Mouse (Mus musculus): ENCODE measurements around the gene Klhl3.
A peak's percentile ranks its signal among the peaks of the same experiment; 100 is the strongest.

The Klhl3 gene

DNA sequence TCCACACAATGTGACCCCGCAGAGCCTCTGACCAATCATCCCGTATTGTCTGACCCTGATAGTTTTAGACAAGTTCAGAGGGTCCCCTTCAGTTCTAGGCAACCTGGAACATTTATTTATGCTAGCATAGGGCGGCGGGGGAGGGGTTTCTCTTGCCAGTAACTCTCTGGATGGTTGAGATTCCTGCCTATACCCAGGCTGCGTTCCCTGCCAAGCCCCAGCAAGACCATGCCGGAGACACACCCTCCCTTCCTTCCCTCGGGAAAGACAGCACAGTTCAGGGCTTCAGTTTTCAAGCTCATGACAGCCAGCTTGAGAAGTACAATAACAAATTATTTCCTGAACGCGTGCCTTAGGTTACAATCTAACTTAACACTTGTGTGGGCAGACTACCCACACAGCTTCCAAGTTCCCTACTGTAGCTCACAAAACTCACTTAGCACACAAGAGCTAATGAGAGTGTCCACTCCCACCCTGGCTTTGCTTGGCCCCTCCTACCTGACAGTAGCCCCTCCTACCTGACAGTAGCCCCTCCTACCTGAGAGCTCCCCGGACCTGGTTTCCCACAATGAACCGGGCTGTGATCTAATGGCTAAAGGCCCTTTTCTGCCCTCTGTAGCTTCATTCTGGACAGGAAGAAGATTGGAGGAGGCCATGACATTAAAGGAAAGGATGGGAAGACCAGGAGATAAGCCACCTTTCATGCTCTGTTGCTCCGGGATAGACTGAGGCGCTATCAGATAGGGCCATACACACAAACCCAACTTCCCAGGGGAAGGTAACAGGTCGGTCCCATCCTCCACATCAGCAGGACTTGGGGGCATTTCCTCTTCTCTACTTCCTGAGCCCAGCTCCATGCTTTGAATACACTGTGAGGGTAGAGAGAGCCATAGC is 46.6 kb downstream of the Klhl3 start:
- DNase-seq (ENCODE audit: low spot score in 2 of 2): peak; percentile 19 to 21

DNA sequence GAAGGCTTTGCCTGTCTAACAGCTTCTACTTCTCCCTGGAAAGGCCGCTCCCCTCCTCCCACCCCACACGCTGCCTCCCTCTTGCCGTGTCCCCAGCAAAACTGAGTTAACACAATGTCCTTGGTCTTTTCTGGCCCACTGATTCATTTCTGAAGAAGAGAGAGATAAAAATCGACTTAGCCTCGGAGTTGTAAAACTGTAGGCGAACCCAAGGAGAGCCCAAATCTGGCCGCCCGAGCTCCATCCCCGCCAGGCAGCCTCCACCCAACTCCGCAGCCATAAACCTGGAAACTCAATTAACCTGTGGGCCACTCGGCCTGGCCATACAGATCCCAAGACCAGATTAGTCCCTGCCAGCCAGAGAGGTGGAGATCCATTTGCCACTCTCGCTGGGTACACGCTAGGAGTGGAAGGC is 47.3 kb downstream of the Klhl3 start:
- no peak for DNase-seq (ENCODE audit: low spot score in 2 of 2)

DNA sequence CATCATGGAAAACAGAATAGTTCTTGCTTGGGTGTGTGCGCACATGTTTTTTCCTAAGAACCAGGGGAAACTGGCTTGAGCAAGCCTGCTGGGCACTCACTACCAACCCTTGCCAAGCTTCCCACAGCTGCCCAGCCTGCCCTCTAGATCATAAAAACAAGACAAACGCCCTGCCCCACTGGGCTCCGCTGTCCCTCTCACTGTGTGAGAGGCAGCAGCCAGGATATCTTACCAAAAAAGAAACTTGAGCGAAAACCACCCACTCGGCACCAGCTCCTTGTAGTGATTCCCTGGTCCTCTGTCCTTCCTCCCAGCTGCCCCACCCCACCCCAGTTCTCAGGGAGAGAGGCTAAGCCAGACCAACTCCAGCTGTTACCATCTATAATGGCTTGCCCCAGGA is 48.1 kb downstream of the Klhl3 start:
- DNase-seq (ENCODE audit: low spot score in 2 of 2): no peak

DNA sequence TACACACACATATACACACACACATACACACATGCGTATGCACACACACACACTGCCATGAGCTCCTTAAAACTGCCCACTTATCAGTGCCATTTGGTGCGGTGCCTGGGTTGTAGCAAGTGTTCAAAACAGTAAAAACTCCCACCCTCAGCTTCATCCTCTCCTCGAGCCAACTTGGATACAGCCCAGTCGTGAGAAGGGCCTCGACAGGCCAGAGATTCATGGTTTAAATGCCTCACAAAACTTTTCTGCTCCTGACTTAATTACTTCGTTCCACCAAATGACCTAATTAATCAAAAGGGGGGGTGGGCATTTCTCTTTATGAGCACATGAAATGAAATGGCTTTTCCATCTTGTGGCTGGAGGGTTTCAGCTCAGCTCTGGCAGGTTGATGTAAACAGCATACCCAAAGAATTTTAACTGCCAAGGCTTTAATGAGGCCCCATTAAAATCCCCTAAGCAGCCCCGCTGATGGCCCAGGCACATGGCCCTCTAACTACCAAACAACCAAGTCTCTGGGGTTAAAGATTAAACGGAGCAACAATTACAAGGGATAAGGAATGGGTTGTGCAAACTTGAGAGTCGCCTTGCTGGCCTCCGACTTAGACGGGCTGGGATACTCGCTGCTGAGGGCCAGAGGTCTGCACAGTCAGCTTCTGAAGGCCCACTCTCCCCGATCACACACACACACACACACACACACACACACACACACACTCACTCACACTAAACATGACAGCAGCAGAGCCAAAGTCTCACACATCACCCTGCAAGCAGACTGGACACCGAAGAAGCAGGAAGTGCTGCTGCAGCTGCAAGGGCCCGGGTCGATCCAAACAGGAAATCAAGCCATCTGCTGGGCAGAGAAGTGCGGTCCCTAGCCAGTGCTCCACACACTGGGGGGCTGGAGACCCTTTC is 55.2 kb downstream of the Klhl3 start:
- DNase-seq (ENCODE audit: low spot score in 2 of 2): peak; percentile 8 to 25

DNA sequence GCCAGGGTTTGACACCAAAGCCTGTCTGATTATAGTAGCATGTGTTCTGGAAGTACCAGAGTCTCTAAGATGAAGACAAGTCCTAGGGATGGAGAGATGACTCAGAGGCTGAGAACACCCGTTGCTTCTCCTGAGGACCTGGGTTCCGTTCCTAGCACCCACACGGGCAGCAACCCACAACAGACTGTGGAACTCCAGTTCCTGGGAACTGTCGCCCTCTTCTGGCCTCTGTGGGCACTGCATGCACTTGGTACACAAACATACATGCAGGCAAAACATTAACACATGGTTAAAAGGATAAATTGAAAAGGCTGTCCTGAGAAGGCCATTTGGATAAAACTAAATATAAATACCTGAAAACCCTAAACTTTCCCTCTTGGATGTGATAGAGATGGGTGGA is 56.8 kb downstream of the Klhl3 start:
- no peak for DNase-seq (ENCODE audit: low spot score in 2 of 2)

DNA sequence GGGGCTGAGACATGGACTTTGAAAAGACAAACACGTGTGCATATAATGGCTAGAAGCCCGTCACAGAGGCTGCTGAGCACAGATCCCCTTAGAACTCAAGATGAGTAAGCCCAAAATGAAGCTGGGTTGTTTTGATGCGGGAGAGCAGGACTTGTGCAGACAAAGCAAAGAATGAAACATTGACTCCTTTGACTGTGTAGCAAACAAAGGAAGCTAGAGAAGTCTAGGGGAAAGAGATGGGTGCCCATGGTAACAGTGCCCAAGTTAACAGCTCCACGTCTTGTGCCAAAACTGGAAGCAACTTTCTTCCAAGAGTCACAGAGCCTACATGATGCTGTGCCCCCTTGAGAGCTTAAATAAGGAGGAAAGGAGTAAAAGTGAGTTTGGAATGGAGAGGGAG is 59.8 kb downstream of the Klhl3 start:
- no peak for DNase-seq (ENCODE audit: low spot score in 2 of 2)

DNA sequence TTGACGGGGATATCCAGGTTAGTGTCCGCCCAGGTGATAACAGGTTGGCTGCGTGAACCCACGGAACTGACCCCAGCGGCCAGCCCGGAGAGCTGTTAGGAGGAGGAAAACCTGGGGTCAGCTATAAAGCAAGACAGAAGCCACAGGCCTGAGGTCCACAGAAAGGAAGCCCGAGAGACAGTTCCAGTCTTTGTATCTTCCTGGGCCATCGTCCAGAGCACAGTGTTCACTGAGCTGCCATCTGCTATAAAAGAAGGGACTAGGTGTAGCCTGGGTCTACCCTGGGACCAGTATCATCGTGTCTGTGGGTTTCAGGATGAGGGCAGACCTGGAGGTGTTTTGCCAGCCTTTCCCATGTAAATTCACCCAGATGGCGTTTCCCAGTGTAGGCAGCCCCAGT is 61.7 kb downstream of the Klhl3 start:
- no peak for DNase-seq (ENCODE audit: low spot score in 2 of 2)

DNA sequence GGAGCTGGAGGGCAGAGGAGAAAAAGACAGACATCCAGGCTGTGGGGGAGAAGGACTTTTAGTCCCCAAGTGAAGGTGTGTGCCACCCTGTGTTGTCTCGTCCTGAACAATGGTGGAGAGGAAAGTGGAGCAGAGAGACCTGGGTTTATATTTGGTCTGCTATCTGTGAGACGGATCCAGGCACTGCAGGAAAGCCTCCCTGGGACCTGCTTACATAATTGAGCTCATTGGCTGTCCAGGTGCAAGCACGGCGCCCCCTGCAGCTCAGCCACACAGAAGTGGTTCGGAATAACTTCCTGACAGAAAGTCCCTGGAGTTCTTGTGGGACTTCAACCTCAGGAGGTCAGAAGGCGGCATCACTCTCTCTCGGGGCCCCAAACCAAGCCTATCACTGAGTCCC is 62.1 kb downstream of the Klhl3 start:
- DNase-seq (ENCODE audit: low spot score in 2 of 2): no peak

DNA sequence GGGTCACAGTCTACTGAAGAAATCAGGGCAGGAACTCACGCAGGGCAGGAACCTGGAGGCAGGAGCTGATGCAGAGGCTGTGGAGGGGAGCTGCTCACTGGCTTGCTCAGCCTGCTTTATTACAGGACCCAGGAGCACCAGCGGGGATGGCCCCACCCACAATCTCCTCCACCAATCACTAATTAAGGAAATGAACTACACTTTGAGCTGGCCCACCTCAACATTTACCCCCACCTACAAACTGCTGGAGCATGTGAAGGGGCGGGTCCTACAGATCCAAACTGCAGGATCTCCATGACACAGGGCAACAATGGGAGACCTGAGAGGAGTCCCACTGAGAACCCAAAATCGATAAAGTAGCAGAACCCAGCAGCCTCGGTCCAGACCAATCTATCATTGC is 64.3 kb downstream of the Klhl3 start:
- no peak for DNase-seq (ENCODE audit: low spot score in 2 of 2)

DNA sequence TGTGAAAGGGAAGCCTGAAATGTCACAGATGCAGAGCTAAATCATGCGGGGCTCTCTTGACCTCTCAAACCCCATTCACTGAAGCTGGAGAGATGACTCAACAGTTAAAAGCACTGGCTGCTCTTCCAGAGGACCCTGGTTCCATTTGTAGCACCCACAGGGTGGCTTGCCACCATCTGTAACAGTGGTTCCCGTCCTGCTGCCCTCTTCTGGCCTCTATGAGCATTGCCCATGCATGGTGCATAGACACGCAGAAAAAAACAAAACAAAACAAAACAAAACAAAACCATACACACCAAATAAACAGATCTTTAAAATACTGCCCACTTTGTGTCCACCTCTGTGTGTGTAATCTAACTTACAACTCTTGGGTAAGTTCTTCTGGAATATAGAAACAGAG is 65.3 kb downstream of the Klhl3 start:
- no peak for DNase-seq (ENCODE audit: low spot score in 2 of 2)

DNA sequence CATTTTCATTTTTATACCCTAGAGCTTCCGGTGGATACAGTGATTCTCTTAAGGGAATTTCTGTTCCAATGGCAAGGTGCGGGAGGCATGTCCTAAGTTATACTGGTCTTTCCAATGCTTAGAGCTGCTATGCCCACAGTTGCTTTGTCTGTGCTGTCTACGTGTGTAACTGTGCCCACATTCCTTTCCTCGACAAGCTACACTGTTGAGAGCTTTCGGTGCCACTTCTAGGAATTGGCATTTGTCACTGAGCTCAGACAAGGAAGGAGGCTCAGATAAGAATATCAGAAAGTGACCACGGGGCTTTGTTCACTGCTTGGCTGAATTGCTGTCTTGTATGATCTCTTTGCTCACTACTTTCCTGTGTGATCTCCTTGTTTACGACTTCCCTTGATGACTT is 67.2 kb downstream of the Klhl3 start:
- DNase-seq (ENCODE audit: low spot score in 2 of 2): no peak

DNA sequence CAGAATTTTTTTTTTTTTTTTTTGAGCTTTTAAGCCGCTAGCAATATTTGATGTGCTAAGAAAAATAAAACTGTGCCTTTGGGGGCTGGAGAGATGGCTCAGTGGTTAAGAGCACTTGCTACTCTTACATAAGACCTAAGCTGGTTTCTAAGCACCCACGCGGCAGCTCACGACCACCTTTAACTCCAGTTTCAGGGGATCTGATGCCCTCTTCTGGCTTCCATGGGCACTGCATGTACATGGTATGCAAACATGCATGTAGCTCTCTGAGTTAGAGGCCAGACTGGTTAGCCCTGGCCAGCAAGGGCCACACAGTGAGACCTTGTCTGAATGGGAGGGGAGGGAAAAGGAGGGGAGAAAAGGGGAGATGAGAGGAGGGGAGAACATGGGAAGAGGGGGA is 68.1 kb downstream of the Klhl3 start:
- no peak for DNase-seq (ENCODE audit: low spot score in 2 of 2)

DNA sequence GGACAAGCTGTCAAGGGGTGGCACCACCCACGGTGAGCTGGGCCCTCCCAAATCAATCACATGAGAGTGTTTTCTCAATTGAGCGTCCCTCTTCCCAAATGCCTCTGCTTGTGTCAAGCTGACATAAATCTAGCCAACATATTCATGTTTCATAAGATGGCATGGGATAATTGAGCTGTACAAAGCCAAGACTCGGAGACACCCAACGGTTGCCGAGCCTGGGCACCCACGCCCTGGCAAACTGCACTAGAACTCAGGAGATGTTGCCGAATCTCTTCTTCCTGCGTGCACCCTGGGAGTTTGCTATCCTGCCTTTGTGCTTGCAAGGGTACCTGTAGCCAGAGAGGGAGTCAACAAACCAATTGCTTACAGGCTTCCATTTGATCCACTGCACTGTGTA is 70.1 kb downstream of the Klhl3 start:
- no peak for DNase-seq (ENCODE audit: low spot score in 2 of 2)

DNA sequence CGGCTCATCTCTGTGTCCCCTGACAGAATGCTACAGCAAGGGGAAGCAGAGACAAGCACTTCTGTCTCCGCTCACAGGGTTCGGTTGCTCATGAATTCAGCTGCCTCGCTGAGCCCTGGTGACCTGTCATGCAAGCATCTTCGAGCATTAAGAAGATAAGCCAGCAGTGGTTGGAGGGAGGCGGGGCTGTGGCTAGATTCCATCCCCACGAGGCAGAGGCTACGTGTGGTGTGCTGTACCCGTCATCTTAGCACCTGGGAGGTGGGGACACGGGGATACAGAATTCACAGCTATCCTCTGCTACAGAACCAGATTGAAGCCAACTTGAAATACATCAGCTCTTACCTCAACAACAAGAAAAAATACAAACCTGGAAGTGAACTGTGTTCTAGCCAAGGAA is 73.3 kb downstream of the Klhl3 start:
- no peak for DNase-seq (ENCODE audit: low spot score in 2 of 2)

DNA sequence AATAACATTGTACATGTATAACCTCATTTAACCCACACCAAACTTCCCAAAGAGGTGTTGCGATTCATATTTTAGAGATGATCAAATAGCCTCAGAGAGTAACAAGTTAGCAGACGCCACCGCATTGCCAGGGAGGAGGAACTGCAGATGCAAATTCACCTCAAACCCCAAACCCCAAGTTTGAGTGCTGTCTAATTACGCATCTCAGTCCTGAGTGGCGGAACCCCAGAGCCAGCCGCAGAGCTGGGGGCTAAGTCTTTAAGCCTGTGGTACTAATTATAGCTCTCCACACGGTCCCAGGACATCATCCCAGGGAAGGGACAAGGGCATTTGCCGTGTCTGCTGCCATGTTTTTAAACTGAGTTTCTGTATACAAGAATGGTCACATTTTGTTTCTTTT is 75.9 kb downstream of the Klhl3 start:
- DNase-seq (ENCODE audit: low spot score in 2 of 2): no peak

DNA sequence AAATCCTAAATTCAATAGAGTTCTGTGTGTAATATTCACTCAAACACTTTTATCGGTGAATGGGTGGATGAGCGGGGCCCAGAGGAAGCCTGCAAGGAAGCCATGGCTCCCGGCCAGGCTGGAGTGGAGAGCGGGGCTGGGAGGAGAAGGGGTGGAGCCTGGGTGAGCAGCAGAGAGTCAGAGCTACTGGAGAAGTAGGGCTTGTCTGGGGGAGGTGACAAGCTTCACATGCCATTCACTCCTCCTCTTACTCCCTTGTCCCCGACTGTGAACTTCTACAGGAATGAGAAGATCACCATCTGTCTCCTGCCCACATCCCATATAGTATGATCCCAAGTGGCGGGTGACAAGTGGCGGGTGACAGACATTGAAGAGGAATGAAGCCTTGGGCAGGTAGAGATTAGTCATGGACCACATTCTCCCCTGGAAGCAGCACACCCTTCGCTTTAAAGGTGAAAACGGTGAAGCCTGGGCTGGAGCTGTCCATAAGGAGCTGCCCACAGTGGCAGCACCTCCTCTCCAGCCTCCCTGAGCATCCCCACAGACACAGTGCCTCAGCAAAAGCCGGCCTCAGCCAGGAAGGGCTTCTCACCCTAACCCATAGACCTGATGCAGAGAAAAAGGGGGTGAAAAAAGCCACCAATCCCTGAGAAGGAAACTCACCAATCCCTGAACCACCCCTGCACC is 77.8 kb downstream of the Klhl3 start:
- peak; percentile 17 to 21 for DNase-seq (ENCODE audit: low spot score in 2 of 2)

DNA sequence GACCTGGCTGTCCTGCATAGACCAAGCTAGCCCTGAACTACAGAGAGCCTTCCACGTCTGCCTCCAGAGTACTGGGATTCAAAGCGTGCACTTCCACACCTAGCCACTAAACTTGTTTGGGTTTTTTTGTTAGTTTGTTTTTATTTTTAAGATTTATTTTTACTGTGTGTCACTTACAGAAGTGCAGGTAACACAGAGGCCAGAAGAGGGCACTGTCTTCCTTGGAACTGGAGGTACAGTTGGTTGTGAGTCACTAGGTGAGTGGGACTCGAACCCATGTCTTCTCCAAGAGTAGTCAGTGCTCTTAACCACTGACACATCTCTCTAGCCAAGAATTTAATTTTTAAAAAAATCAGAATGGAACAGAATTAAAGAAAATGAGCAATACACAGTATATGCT is 78.4 kb downstream of the Klhl3 start:
- DNase-seq (ENCODE audit: low spot score in 2 of 2): no peak

DNA sequence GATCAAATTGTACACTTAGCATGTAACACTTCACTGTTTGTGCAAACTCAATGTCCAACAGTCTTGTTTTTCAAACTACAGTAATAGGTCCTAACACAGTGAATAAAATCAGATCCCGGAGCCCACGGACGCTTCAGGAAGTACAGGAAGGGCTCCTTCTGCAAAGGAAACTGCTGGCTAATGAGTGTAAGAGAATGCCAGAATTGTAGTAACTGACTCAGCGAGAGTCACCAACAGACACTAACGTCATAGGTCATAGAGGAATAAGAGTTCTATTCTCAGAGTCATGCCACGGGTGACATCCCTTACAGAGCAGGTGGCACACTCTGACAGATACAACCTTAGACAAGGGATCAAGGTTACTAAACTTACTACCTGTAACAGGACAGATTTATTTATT is 78.9 kb downstream of the Klhl3 start:
- DNase-seq (ENCODE audit: low spot score in 2 of 2): no peak

DNA sequence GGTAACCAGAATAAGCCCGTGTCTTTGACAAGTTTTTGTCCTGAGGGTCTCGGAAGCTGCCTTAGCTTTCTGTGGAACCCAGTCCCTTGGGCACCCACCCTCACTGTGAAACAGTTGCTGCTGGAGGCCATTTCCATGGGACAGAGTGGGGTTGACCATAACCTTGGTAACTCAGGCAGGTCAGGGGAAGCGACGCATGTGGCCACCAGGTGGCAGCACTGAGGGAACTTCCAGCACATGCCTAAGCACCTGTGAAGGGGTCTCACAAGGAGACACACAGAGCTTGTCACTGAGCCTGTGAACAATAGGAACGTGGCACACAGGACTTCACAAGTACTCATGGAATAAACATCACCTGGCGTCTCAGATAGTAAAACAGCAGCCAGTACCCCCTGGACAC is 81.6 kb downstream of the Klhl3 start:
- DNase-seq (ENCODE audit: low spot score in 2 of 2): peak; percentile 23 to 25

DNA sequence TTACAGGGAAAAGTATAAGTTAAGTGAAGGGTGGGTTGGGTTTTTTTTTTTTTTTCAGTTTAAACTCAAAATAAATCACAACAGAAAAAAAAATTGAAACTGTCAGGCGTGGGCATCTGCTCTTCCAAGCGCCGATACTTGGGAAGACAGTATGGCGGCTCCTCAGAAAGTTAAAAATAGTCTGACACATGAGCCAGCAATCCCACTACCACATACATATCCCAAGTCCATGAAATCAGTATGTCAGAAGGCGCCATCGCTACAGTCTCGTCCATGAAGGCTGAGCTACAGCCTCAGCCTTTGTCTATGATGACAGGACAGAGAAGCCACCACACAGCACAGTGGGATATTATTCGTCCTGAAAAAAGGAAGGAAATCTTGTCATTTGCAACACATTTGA is 86.3 kb downstream of the Klhl3 start:
- no peak for DNase-seq (ENCODE audit: low spot score in 2 of 2)

DNA sequence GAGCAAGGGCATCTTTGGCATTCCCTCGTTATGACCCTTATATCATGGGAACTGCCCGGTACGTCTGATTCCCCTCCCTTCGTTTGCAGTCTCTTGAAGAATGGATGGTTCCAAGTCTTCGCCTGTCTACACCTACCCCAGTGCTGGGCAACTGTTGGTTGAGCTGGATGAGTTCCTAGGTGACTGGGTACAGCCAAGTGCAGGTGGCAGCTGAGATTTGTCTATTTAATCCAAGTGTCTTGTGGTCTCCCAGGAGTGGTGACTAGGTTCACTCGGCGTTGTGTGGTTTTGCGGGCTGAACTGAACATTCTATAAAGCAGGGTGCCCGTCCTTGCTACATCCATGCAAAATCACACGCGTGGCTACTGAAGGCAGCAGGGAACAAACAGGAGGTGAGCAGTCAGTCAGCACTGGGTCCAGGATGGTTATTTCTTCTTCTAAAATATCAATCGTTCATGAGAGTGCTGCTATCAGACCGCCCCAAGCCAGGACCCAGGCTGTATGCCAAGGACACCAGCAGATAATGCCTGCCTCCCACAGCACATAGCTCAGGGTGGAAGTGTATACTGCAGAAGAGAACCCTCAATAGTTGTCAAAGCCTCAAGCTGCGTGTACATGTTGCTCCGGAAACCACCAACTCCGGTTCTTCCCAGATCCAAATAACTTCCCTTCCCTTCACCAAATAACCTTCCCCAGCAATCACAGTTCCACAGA is 87.5 kb downstream of the Klhl3 start:
- DNase-seq (ENCODE audit: low spot score in 2 of 2): no peak
